Mouse (Mus musculus) megakaryocyte-erythroid progenitor cell, adult 5-6 weeks (primary cell): ENCODE measurements at regions not wholly inside any gene's neighbourhood (a gene's known extent, or its start where the extent isn't known, plus 50 kb on each side); places are given as distances from the start of the nearest gene placed in this dataset.

Experiments
- ATAC-seq: replicated peaks from 2 replicates; pipeline ENCODE4 v1.8.0; 2016; ENCODE audit warnings: mild to moderate bottlenecking, inconsistent platforms; ENCODE audit not compliant: severe bottlenecking, poor library complexity, low FRiP score, low TSS enrichment

DNA sequence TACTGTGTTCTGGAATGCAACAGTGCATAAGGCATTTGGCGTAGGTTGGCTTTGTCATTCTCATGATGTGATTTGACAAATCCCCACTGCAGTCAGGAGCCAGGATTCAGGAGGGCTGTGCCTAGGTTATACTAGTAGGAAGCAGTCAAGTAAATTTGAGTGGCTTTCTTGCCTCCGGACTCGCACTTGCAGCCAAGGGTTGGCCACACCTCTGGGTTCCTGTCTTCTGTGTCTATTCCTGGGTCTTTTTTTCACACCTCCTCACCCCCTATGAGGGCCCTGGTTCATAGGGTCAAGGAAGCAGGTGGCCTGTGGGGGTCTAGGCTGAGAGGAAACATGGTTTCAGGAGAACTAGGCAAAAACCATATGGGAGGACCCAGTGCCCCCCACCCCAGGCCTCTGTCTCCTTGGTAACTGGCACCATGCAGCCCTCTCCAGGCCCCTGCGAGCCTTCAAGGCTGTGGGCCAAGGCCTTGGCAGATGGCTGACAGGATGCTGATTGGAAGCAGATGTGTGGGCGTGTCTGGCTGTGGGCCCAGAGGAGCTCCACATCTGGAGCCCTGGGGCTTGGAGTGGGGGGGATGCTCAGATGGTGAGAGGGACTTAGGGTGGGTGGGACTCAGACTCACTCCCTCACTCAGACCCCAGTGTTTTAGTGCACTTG is 195.7 kb downstream of the Rgs3 start:
- ATAC-seq = peak; percentile 32; the same call in 1 of the 2 replicates

DNA sequence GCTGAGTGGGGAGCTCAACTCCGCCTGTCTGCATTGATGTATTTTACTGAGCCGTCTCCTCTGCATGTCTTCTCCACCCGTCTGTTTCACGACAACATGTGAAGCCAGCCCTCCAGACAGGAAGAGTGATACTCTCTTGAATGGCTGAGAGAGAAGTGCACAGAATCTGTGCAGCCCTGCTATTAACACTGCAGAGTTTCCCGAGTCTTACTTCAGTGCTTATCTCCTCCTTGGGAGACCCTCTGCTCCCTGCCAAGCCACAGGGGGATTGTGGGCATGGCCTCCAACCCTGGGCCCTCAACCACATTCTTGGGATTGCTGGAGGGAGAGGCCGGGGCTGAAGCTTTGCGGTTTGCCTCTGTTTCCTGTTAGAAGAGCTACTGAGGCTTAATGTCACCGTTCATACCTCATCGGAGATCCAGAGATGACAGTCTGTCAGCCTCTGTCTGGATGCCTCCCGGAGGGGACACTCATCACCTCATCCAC is 197.1 kb downstream of the Rgs3 start:
- no peak for ATAC-seq

DNA sequence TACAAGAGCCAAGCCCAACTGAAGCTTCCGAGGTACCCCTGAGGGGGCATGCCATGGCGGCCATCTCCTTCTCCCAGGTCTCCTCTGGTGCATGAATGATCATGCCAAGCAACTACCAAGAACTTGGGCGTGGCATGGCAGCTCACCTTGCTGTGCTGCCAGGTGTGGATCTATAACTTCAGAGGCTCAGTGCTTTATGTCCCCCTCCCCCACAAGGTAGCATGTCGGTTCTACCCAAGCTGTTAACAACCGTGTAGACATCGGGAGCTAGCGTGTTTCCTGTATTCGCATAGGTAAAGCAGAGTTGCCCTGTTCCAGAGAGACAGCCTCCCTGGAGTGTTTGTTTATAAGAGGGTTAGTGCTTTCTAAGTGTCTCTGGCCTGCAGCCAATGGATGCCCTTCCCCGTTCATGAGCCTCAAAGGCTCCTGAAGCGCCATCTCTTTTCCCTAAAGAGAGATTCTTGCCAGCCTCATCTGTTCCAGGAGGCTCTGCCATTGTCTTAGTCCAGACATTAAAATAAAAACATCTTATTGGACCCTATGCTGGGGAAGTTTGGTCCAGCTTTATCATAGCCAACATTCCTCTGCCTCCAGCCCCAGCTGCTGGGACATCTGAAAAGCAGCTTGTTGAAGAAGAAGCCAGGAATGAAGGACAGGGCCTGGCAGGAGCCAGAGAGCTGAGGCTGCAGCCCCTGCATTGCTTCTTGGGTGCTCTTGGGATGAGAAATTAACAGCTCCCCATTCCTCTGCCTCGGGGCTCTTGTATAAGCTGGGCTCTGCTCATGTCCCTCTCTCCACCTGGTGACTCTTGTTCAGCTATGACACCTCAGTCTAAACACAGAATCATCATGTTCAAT is 201.3 kb downstream of the Rgs3 start:
- no peak for ATAC-seq

DNA sequence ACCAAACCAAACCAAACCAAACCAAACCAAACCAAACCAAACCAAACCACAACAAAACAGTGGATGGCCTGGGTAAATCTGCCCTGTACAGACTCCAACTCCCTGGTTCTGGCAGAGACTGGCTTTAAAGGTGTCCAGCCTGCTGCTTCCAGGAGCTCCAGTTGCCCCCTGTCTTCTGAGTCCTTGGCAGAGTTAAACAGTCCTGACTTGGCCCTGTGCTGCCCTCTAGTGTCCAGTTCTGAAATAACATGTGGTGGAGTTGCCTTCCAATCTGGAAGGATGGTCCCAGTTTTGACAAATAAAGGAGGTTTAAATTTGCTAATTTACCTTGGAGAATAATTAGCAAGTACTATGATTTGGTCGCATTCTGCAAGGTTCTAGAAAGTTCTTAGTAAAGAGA is 202.0 kb downstream of the Rgs3 start:
- ATAC-seq = peak; percentile 60; the same call in 1 of the 2 replicates

DNA sequence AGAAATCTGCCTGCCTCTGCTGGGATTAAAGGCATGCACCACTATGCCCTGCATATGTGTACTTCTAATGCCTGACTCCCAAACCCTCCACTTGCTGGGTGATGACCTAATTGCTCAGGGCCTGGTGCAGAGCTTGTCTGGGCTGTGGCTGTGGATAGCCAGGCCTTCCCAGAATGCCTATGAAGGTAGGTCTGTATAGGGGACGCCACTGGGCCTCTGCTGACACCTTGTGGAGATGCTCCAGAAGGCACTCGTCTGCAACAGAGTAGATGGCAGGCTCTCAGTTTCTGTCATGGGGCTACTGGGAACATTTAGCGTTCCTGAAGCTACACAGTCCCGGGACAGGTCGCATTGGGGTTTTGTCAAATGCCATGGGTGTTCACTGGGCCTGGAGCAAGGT is 201.4 kb upstream of the Zfp618 start:
- peak; percentile 89 for ATAC-seq

DNA sequence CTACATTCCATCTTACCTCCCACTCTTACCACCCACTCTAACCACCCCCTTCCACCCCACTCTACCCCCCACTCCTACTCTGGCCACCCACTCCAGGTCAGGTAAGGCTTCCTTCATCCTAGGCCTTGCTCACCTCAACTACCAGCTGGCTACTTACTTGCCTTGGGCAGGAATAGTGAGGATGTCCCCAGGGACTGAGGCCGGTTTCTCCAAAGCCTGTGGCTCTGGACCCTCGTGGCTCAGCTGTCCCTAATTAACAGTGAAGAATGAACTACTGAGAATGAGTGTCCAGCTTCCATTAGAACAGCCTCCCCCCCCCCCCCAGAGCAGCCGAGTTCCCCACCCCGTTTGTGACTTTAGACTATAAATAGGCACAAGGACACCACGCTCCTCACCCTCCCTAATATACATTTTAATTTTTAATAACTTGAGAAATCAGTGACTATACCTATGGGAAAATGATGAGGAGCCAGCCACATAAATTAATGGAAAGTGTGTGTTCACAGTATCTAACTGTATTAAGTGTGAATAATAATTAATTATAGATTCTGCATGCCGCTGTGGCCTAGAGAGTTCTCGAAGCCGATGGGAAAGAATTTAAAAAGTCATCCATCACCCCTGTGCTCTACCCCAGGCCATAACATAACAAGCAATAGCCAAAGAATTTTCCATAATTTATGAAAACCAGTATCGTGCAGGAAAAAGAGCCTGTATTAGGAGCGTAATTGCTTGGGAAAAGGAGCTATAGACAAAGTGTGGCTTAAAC is 195.7 kb upstream of the Zfp618 start:
- ATAC-seq = no peak

DNA sequence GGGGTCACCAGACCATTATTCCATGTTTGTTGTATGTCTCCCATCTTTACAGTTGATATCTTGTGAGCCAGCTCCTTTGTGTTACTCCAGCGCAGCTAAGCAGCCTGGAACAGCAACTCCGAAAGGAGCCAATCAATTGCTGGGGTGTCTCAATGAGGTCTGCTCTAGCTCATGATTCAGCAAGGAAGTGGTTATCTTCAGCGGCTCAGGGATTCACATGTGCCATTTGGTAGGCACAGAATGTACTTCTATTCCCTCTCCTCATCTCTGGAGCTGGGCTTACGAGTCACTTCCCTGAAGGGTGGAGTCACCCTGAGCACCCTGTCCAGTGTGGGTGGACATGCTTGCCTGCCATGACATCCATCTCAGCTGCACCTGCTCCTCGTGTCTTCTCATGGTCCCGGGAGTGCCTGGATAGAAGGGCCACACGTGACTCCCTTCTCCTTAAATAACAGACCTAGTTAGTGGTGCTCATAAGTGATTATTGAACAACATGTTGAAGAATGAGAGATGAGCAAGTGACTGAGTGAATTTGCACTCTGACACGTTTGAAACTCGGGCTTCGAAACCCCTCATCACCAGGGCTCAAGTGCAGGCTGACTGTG is 190.3 kb upstream of the Zfp618 start:
- no peak for ATAC-seq

DNA sequence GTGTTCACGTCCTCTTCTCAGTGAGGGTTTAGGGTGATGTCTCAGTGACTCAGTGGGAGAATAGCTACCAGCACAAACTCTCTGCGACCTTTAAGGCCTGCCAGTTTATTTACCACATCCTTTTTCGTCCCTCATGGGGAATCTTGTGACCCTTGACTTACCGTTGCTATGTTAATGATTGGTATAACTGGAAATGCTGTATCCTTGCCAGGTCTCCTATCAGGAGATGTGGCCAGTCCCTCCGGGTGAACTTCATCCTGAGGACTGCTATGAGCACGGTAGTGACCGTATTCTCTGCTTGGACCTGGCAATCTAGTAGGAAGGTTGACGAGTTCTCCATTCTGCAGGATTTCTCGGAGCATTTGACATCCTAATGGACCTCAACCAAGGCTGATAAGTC is 188.5 kb upstream of the Zfp618 start:
- no peak for ATAC-seq

DNA sequence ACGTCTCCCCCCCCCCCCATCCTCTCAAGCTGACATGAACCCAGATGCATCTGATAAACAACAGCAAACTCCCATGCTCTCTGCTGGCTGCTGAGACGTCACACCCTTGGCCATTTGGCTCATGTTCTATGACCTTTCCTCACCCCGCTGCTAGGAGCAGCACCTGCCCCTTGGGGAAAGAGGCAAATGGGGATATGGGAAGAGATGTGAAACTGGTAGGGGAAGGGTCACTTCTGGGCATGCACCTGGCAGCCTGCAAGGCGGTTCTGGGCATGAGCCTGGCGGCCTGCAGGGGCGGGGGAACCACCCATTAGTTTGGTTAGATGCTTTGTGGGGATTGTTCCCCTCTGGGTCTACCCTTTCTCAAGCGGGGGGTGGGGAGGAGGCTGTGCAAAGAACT is 187.9 kb upstream of the Zfp618 start:
- no peak for ATAC-seq

DNA sequence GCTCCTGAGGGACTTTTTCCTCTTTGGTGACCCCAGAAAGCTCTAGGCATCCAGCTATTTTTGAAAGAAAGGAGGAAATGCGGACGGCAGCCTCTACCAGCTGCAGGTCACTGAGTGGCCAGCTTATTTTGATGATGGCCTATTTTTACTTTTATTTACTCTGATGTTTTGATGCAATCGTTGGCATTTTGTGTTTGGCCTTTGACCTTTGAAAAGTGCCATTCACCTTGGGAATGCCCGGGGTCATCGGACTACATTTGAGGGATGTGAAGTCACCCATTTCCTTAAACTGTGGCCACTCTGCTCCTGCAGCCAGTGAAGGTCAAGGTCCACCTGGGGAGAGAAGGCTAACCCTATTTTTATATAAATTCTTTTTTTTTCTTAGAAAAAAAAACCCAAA is 186.8 kb upstream of the Zfp618 start:
- ATAC-seq = no peak

DNA sequence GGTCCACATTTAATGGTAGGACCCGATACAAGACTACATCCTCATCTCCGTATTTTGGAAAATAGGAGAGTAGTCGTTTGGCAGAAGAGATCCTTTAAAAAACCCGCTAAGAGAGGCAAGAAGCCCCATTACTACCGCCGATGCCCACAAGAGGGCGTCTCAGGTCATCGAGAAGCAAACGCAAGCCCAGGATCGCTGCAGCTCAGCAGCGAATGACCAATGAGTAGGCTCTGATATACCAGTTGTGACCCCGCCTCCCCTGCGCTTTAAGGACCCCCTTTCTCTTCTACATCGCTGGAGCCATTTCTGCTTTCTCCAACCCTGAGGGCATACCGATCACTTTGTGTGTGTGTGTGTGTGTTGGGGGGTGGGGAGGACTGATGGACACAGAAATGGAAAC is 185.0 kb upstream of the Zfp618 start:
- peak; percentile 88 for ATAC-seq

DNA sequence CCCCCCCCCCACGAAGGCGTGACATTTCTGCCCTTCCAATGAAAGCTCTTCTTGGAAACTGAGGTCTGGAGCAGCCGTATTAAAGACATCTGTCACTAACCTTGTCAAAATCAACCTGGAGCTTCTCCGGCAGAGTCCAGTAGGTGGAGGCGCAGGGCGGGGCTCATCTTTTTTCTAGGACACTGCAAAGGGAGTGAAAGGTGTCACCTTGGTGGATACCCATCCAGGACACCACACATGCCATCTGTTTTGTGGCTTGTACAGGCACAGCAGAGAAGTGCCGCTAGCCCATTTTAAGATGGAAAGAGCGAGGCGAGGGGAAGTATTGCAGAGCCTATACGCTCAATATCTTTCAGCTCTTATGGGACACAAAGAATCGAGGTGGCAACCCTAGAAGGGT is 184.5 kb upstream of the Zfp618 start:
- 0 out of 2 replicates have a peak, but pooled peaks have one; percentile 17 for ATAC-seq

DNA sequence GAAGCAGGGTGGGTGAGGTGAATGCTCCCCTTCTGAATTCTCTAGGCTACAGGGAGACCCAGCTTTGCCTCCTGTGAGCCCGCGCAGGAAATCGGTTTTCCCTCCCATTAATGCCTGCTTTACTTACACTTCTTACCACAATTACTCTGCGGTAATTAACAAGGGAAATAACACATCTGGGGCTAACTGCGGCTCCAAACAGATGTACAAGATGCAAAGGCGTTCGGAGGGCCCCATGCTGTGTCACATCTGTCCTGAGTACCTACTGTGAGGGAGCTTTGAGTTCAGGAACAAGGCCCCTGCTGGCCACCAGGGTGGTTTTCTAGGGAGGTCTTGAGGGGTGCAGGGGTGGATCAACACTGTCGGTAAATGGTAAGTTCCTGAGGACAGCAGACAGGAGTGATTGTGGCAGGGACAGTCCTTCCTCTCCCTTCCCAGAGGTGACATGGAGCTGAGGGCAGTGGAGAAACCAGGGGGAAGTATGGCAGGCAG is 184.0 kb upstream of the Zfp618 start:
- ATAC-seq = no peak

DNA sequence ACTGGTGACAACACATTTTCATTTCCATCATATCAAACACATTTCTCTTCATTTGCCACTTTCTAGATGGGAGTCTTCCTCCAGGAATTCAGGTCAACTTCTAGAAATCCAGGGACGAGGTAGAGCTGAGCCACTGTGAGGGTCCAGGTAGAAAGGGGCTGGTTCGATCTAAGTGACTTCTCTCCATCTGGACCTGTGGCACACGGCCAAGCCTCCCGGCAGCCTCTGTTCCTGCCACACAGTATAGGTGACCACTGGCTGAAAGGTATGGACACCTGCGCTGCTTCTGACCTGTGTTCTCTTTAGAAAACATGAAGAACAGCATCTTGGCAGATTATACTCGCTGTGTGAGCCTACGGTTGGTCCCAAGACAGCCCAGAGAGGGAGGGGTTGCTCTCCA is 179.7 kb upstream of the Zfp618 start:
- ATAC-seq = no peak

DNA sequence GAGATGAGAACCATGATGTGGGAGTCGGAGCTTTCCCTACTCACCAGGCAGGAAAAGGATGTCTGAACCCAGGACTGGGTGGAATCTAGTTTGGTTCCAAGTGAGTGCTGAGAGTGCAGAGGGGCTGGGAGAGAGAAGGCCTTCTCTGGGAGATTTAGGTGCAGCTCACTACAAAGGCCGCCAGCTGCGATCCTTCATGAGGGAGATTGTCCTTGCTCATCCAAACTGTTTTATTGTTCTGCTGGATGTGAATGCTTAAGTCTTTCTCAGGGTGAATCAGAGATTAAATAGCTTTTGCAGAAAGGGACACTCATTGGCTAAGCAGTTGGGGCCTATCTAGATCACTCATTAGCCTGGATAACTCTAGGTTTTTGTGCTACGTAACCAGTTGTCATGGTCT is 175.7 kb upstream of the Zfp618 start:
- no peak for ATAC-seq

DNA sequence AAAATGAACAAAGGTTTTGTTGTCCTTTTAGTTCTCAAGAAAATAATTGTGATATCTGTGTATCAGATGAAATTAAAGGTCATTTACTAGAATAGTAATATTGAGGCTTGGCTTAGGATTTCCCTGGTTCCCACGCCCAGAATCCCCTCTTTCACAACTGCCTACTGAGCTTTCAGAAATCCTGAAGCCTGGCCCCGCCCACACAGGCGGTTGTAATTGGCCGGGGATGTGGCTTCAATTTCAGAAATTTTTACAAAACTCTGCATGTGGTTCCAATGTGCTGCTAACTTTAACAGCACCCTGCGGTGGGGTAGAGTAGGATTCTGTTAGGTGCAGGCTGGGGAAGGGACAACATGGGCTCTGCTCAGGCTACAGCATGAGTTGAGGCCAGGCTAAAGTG is 171.8 kb upstream of the Zfp618 start:
- no peak for ATAC-seq

DNA sequence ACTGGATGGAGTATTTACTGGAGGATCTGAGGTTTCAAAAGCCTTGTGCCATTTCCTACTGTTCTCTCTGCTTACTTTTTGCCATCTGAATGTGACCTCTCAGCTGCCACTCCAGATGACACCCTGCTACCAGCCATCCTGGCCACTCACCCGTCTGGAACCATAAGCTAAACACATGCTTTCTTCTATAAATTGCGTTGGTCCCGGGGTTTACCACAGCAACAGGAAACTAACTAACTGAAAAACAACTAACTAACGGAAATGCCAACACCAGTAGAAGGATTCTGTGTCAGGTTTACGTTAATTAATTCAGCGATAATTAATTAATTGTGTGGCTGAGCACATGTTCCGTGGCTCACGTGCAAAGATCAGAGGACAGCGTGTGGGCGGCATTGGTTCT is 169.8 kb upstream of the Zfp618 start:
- ATAC-seq = no peak

DNA sequence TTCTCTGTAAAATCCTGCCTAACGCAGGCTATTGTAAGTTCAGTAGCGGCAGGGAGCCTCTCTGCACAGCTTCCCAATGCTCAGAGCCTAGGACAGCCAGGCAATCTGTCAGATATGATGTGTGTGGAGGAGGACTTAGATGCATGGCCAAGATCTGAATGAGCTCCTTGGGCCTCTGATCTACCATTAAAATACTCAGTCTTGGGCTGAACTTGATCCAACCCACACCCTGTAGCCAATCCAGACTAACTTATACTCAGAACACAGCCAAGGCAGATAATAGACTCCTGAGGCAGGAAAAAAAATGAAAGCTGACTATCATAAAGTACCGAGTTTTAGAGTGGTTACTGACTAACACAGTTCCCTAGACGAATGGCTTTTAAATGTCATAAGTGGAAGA is 165.4 kb upstream of the Zfp618 start:
- ATAC-seq = no peak

DNA sequence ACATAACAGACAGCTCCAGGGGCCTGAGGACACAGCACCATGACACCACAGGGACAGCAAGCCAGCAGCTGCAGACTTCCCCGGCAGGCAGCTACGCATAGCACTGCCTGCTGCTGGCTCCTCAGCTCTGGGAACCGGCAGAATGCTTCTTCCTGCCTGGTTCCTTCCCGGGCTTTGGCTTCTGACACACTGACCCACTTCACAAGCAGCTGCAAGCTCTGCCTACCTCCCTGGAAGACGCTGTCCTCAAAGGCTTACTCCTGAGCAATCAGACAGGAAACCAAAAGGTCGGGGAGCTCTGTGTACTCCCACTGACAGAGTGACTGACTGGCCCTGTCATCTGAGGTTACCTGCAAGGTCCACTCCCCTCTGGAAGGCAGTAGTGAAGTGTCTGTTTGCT is 159.5 kb upstream of the Zfp618 start:
- ATAC-seq = no peak

DNA sequence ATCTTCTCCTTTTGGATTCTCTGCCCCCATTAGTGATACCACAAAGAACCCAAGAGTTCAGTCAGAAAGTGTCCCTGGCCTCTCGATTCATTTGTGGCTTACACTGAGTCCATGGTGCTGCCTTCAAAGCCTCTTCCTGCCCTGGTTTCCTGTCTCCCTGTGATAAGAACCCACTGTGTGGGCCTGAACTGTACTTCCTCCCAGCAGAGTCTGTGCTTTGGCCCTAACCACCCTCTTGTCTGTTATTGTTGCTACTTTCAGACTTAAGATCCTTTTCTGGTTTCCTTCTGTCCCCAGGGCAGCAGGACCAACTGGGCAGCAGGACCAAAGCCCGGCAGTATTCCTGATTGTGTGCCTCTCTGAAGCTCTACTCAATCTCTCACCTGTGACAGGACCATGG is 158.6 kb upstream of the Zfp618 start:
- ATAC-seq = peak; percentile 82
